8 mouse cellular contexts compared by ENCODE assay signal in genomic region chr5:30622177-30622840, GRCm38 (mm10). TPM values are rescaled to one million over a fixed set of nuclear protein-coding genes. Genes with fewer than 3 reads are reported as not detected.
DNase-seq lines count a peak whose midpoint lies in the region; TF ChIP-seq lines count a peak whose summit lies in the region.

No protein-coding gene starts in this region.

- no peaks in the 10 kb centered on the region for H3K36me3 ChIP-seq in E14TG2a.4 (ENCODE audit: insufficient read depth, low read length)
- H3K36me3 ChIP-seq in forebrain, embryonic 10.5 days (replicated peaks), result no peaks in the 10 kb centered on the region
- H3K36me3 ChIP-seq in megakaryocyte, embryonic 14.5 days (replicated peaks; ENCODE audit: low read length), result no peaks in the 10 kb centered on the region

- H3K27ac ChIP-seq in gastrocnemius, adult 2 months, result no peak overlapping the region
- peak overlapping the region; percentile 72 for H3K27ac ChIP-seq in forebrain, embryonic 10.5 days

- peaks cover 40% of the 10 kb centered on the region for H3K4me1 ChIP-seq in E14TG2a.4 (replicated peaks; ENCODE audit: low read depth, low read length)
- peaks cover 22% of the 10 kb centered on the region for H3K4me1 ChIP-seq in forebrain, embryonic 10.5 days
- H3K4me1 ChIP-seq in megakaryocyte, embryonic 14.5 days, result peaks cover 20% of the 10 kb centered on the region

- peak overlapping the region; percentile 60 for H3K4me3 ChIP-seq in gastrocnemius, adult 2 months
- H3K4me3 ChIP-seq in E14TG2a.4 (replicated peaks; ENCODE audit: low read length), result peak overlapping the region; percentile 66
- H3K4me3 ChIP-seq in forebrain, embryonic 10.5 days, result peak overlapping the region; percentile 56
- H3K4me3 ChIP-seq in megakaryocyte, embryonic 14.5 days (replicated peaks), result peak overlapping the region; percentile 89

- peaks cover 79% of the 10 kb centered on the region for H3K27me3 ChIP-seq in E14TG2a.4 (ENCODE audit: insufficient read depth, low read length)
- H3K27me3 ChIP-seq in forebrain, embryonic 10.5 days (ENCODE audit: poor library complexity, severe bottlenecking), result peaks cover 80% of the 10 kb centered on the region
- peaks cover 90% of the 10 kb centered on the region for H3K27me3 ChIP-seq in megakaryocyte, embryonic 14.5 days (replicated peaks)

- intact Hi-C loops in gastrocnemius, adult 2 months (cut with DNase I), result no loop called here

- no peaks in the 10 kb centered on the region for H3K9me3 ChIP-seq in E14TG2a.4 (ENCODE audit: low read length)
- H3K9me3 ChIP-seq in forebrain, embryonic 10.5 days, result no peaks in the 10 kb centered on the region
- peaks cover 6% of the 10 kb centered on the region; the same call in 1 of the 2 replicates for H3K9me3 ChIP-seq in megakaryocyte, embryonic 14.5 days

- TF ChIP-seq CTCF in gastrocnemius, adult 2 months (IDR thresholded peaks at IDR 0.05), result no peak
- TF ChIP-seq CTCF in E14TG2a.4 (conservative IDR thresholded peaks at IDR 0.05; ENCODE audit: low read length), result no peak

- no peak for DNase-seq in gastrocnemius, adult 2 months
- DNase-seq in gastrocnemius, postnatal 25 days, result no peak
- peak; percentile 54 for DNase-seq in forebrain, embryonic 10.5 days (ENCODE audit: extremely low spot score, low spot score)
- DNase-seq in kidney, postnatal 14 days, result peak; percentile 31
- peak; percentile 47 to 54 for DNase-seq in spleen, postnatal 36 days (ENCODE audit: low spot score in 2 of 2)
- no peak for DNase-seq in urinary bladder, postnatal 10 days (ENCODE audit: low spot score)

- 4% methylated on average over 69 of the region's 69 CpGs for WGBS in forebrain, embryonic 10.5 days

RNA-seq across cellular contexts. Expression of gene Slc35f6, which starts 25.4 kb away (rescaled TPM):
- 10 to 100 TPM; 12.7 to 14.2 TPM for total RNA-seq in gastrocnemius, adult 2 months (2021)
- 10 to 100 TPM in 1 of 2 experiments, 1 to 10 TPM in 1; 9.5 to 12.0 TPM for total RNA-seq in gastrocnemius, postnatal 25 days (2021)
- 25.9 and 27.2 TPM in 2 replicates for polyA plus RNA-seq in forebrain, embryonic 10.5 days (2016; fragmentation: Nextera tagmentation; extraction: Ambion mirVana)
- 11.7 and 13.4 TPM in 2 replicates for polyA plus RNA-seq in megakaryocyte, embryonic 14.5 days (2012; ENCODE audit: insufficient read depth, low replicate concordance)

RNA-seq across cellular contexts. Expression of gene Kcnk3, which starts 34.3 kb away (rescaled TPM):
- total RNA-seq in gastrocnemius, adult 2 months (2021), result under 1 TPM; 0.26 to 0.33 TPM
- total RNA-seq in gastrocnemius, postnatal 25 days (2021), result 1 to 10 TPM in 1 of 2 experiments, under 1 TPM in 1; 0.20 to 1.4 TPM
- polyA plus RNA-seq in forebrain, embryonic 10.5 days (2016; fragmentation: Nextera tagmentation; extraction: Ambion mirVana), result 0.05 and 0.14 TPM in 2 replicates
- not detected in 2 replicates for polyA plus RNA-seq in megakaryocyte, embryonic 14.5 days (2012; ENCODE audit: insufficient read depth, low replicate concordance)

RNA-seq across cellular contexts. Expression of gene Cenpa, which starts 44.3 kb away (rescaled TPM):
- 1 to 10 TPM; 1.2 to 3.6 TPM for total RNA-seq in gastrocnemius, adult 2 months (2021)
- 1 to 10 TPM; 3.2 to 6.5 TPM for total RNA-seq in gastrocnemius, postnatal 25 days (2021)
- polyA plus RNA-seq in forebrain, embryonic 10.5 days (2016; fragmentation: Nextera tagmentation; extraction: Ambion mirVana), result 439 and 473 TPM in 2 replicates
- polyA plus RNA-seq in megakaryocyte, embryonic 14.5 days (2012; ENCODE audit: insufficient read depth, low replicate concordance), result 208 and 210 TPM in 2 replicates

Comparison
In these comparisons a context has a peak if more than half of its experiments do, and no peak if none do; other contexts are left out.
1. DNase-seq: peak in forebrain, embryonic 10.5 days (single experiment), kidney, postnatal 14 days (single experiment) and spleen, postnatal 36 days (2 of 2); none in gastrocnemius, adult 2 months (single experiment), gastrocnemius, postnatal 25 days (single experiment) and urinary bladder, postnatal 10 days (single experiment).
2. Peak in every context shown above with its lines, with median percentiles within 50 percentile points of each other: H3K4me3 ChIP-seq.